Mouse (Mus musculus): Measurements from ENCODE around the gene Aldh3b2. TPM values are rescaled to one million over a fixed set of nuclear protein-coding genes. Genes with fewer than 3 reads are reported as not detected.

Aldh3b2 gene
- polyA plus RNA-seq, 1 experiment from 2014 or later: 0.68 TPM

DNA sequence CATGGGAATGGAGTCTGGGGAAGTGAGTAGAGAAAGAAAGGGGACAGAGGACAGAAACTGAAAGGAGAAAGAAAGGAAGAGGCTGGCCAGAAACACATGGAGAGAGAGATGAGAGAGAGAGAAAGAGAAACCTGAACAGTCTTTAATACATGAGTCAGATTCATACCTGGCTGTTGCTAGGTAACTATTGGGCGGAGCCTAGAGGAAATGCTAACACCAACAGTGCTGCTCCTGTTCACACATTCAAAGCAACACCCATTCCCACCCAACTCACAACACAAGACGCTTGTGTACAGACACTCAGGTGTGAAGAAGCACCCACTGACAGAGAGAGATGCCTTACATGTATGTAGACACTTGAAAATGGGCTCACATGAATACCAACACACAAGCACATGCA lies 3.7 kb downstream of the Aldh3b2 start:
- no peaks in the 10 kb centered on the region for H3K36me3 ChIP-seq
- H3K4me2 ChIP-seq (replicated peaks): no peak overlapping the region
- no peak overlapping the region for H3K9ac ChIP-seq
- no peaks in the 10 kb centered on the region for H3K4me1 ChIP-seq
- no peaks in the 10 kb centered on the region for H3K27me3 ChIP-seq (replicated peaks)
- ATAC-seq (ENCODE audit: low FRiP score, low read depth): no peak
- H3K27ac ChIP-seq: no peak overlapping the region
- 80% methylated on average over 2 of the region's 2 CpGs for WGBS
- no peak overlapping the region for H3K4me3 ChIP-seq
- no peaks in the 10 kb centered on the region for H3K9me3 ChIP-seq

DNA sequence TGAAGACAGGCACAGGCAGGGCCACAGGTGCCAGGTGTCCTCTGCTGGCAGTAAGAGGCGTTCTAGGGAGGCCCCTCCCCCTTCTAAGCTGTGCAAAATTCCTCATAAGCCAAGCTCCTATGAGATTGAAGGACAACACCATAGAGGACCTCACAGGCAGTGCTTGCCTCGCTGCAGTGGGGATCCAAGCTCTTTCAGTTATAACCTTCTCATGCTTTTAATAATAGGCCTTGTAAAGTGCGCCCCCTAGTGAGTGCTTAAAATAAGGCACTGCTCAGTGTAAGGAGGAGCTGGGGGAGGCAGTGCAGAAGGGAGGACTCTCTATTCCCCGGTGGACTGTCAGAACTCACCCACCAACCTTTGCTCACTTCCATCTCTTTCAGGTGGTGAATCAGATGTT lies 8.2 kb downstream of the Aldh3b2 start:
- 16% methylated on average over 4 of the region's 4 CpGs for WGBS
- Histone ChIP-seq H3K4me2 (replicated peaks) (no peak overlapping the region), H3K9me3 (no peaks in the 10 kb centered on the region), H3K4me3 (no peak overlapping the region), H3K4me1 (peaks cover 17% of the 10 kb centered on the region), H3K27me3 (replicated peaks) (no peaks in the 10 kb centered on the region), H3K36me3 (no peaks in the 10 kb centered on the region), H3K27ac (no peak overlapping the region), H3K9ac (no peak overlapping the region)
- peak; percentile 57; the same call in 1 of the 2 replicates for ATAC-seq (ENCODE audit: low FRiP score, low read depth)

DNA sequence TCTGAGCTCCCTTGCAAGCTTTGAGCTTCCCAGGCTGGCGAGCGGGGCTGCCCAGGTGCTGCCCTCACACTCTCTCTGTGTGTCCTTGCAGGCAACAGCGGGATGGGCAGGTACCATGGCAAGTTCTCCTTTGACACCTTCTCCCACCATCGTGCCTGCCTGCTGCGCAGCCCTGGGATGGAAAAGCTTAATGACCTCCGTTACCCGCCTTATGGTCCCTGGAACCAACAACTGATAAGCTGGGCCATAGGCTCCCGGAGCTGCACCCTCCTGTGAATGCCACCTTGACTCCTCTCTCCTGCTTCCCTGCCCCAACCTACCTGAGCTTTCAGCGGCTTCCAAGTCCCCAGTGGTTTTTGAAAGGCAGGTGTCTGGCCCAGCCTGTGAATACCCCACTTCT lies 8.8 kb downstream of the Aldh3b2 start:
- Histone ChIP-seq H3K4me2 (replicated peaks) (no peak overlapping the region), H3K9ac (no peak overlapping the region), H3K36me3 (no peaks in the 10 kb centered on the region), H3K4me1 (peaks cover 19% of the 10 kb centered on the region), H3K27me3 (replicated peaks) (no peaks in the 10 kb centered on the region), H3K9me3 (no peaks in the 10 kb centered on the region), H3K27ac (no peak overlapping the region), H3K4me3 (no peak overlapping the region)
- 74% methylated on average over 9 of the region's 9 CpGs for WGBS
- ATAC-seq (ENCODE audit: low FRiP score, low read depth): no peak

DNA sequence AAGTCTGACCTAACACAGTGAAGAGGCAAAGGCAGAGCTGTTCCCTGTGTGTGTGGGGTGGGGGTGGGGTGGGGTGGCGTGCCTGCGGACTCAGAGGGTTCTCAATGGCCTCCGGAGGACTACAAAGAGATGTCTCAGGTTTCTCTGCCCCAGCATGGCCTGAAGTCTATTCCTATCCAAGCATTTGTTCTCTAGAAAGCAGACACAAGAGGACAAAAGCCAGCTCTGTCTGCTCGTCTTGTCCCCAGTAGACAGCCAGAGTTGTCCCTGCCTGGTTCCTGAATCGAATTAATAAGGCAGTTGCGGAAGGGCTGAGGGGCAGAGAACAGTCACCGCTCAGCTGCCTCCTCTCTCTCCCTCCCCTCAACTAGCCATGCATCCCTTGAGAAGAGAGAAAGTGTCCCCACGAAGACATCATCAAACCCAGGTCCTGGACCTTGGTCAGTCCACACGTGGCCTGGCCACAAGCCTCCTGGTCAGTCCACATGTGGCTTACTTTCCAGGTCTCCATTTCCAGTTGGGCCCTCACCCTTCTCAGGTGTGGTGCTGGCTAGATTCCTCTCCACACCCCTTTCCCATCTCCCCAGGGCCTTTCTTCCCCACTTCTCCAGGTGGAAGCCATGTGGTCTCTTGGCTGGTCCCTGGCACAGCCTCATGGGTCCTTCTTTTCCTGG lies 11.5 kb downstream of the Aldh3b2 start:
- no peak overlapping the region for H3K9ac ChIP-seq
- no peak for ATAC-seq (ENCODE audit: low FRiP score, low read depth)
- WGBS: 33% methylated on average over 9 of the region's 9 CpGs
- H3K4me2 ChIP-seq (replicated peaks): no peak overlapping the region
- H3K27me3 ChIP-seq (replicated peaks): no peaks in the 10 kb centered on the region
- H3K4me1 ChIP-seq: peaks cover 23% of the 10 kb centered on the region
- no peaks in the 10 kb centered on the region for H3K9me3 ChIP-seq
- H3K27ac ChIP-seq: no peak overlapping the region
- no peaks in the 10 kb centered on the region for H3K36me3 ChIP-seq
- no peak overlapping the region for H3K4me3 ChIP-seq

DNA sequence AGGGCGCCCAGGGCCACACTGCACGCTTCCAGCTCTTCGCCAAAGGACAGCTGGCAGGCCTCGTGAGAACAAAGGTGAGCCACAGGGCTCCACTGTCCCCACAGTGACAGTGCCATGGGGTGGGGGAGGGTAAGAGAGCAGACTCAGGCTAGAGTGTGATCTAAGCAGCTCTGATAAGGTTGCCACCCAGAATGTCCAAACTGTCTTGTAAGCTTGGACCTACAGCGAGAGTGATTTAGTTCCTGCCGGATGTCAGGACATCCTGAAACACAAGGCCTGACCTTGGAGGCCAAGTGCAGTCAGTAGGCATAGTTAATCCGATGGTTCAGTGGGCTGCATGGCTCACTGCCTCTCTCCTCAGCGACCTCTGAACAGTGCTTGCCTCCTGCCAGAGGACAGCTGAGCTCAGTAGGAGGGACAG lies 13.1 kb downstream of the Aldh3b2 start:
- Histone ChIP-seq H3K4me3 (no peak overlapping the region), H3K4me1 (peaks cover 23% of the 10 kb centered on the region), H3K9me3 (no peaks in the 10 kb centered on the region), H3K27ac (no peak overlapping the region), H3K36me3 (no peaks in the 10 kb centered on the region), H3K4me2 (replicated peaks) (0 out of 2 replicates have a peak overlapping the region, but pooled peaks have one; percentile 4), H3K9ac (0 out of 2 replicates have a peak overlapping the region, but pooled peaks have one; percentile 13), H3K27me3 (replicated peaks) (no peaks in the 10 kb centered on the region)
- 18% methylated on average over 8 of the region's 8 CpGs for WGBS
- ATAC-seq (ENCODE audit: low FRiP score, low read depth): no peak; the same call in 1 of the 2 replicates

DNA sequence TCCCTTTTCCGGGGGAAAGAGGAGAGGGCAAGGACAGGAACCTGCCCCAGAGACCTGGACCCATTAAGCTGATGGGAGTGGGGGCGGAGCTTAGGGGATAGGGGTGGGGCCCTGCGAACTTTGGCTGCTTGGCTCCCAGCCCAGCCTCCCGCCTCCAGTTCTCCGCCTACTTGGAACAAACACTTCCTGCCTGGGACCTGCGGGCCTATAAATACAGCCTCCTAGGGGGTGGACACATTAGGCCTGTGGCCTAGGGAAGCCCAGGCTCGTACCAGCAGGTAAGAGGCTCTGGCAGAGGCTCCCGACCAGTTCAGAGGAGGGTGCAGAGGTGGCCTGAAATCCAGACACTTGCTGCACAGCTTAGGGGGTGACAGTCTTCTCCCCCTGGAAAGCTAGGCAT lies 14.2 kb downstream of the Aldh3b2 start, which contains the start of gene Acy3:
TSS of gene Acy3 (plus strand) at position 237 of the 400 bp plus-strand sequence.
- 12% methylated on average over 8 of the region's 8 CpGs for WGBS
- H3K36me3 ChIP-seq: no peaks in the 10 kb centered on the region
- H3K27ac ChIP-seq: no peak within 1 kb of the TSS
- H3K27me3 ChIP-seq (replicated peaks): no peaks in the 10 kb centered on the region
- peak; percentile 54; the same call in 1 of the 2 replicates for ATAC-seq (ENCODE audit: low FRiP score, low read depth)
- H3K4me1 ChIP-seq: peaks cover 27% of the 10 kb centered on the region
- 0 out of 2 replicates have a peak within 1 kb of the TSS, but pooled peaks have one; percentile 4 for H3K4me2 ChIP-seq (replicated peaks)
- H3K9ac ChIP-seq: no peak within 1 kb of the TSS
- no peak within 1 kb of the TSS for H3K4me3 ChIP-seq
- no peaks in the 10 kb centered on the region for H3K9me3 ChIP-seq

DNA sequence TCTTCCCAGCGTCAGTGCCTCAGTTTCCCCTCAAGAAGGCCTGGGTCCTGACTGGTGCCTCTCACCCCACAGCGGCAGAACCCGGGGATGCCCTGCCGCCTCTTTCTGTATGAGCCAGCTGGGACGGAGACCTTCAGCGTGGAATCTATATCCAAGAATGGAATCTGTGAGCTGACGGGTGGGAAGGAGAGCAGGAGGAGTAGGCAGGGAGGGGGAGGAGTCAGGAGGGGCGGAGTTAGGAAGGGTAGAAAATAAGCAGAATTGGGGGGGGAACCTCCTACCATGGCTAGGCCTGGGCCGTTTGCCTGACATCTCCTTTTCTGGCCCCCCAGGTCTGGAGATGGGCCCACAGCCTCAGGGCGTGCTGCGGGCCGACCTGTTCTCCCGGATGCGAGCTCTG lies 15.9 kb downstream of the Aldh3b2 start:
- Histone ChIP-seq H3K27me3 (replicated peaks) (no peaks in the 10 kb centered on the region), H3K4me3 (no peak overlapping the region), H3K9me3 (no peaks in the 10 kb centered on the region), H3K36me3 (no peaks in the 10 kb centered on the region), H3K4me2 (replicated peaks) (no peak overlapping the region), H3K27ac (no peak overlapping the region), H3K9ac (no peak overlapping the region), H3K4me1 (peaks cover 27% of the 10 kb centered on the region)
- WGBS: 92% methylated on average over 14 of the region's 14 CpGs
- no peak for ATAC-seq (ENCODE audit: low FRiP score, low read depth)

DNA sequence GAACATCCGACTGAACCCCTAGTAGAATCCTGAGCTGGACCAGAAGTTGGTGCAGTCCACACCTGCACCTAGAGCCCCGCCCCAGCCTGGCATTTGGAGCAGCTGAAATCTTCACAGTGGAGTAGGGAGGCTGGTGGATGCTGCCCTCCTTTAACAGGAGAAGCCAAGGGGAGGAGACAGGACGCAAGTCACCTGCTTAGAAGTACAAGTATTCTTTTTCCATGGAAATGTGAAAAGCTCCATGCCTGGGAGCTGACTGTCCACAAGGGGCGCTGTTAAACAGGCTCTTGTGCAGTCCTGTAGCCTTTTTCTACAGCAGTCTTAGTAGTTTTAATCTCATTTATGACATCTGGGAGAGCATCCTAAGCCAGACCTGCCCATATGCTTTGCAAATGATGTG lies 16.6 kb downstream of the Aldh3b2 start:
- Histone ChIP-seq H3K9me3 (no peaks in the 10 kb centered on the region), H3K9ac (no peak overlapping the region), H3K27ac (no peak overlapping the region), H3K36me3 (no peaks in the 10 kb centered on the region), H3K4me1 (peaks cover 26% of the 10 kb centered on the region), H3K4me3 (no peak overlapping the region), H3K27me3 (replicated peaks) (no peaks in the 10 kb centered on the region), H3K4me2 (replicated peaks) (no peak overlapping the region)
- WGBS: 95% methylated on average over 4 of the region's 4 CpGs
- no peak for ATAC-seq (ENCODE audit: low FRiP score, low read depth)

DNA sequence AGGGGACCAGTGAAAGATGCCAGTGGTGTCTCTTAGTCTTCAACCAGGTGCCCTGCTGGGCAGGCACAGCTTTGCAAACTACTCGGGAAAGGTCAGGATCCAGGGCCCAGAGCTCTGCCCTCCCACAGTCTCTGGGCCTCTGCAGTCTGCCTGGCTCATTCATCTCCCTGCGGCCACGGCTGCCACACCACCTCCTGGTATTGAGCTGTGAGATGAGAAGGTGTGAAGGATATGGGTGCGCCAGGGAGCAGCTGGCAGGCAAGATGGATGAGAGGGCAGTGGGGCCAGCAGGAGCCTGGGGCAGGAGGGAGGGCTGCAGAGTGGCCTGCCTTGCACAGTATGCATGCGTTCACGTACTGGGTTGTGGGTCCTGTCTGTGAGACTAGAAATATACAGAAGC lies 18.7 kb downstream of the Aldh3b2 start:
- Histone ChIP-seq H3K27ac (no peak overlapping the region), H3K4me3 (no peak overlapping the region), H3K4me1 (peaks cover 8% of the 10 kb centered on the region), H3K4me2 (replicated peaks) (no peak overlapping the region), H3K9ac (no peak overlapping the region), H3K9me3 (no peaks in the 10 kb centered on the region), H3K36me3 (no peaks in the 10 kb centered on the region), H3K27me3 (replicated peaks) (no peaks in the 10 kb centered on the region)
- no peak for ATAC-seq (ENCODE audit: low FRiP score, low read depth)
- WGBS: 38% methylated on average over 6 of the region's 6 CpGs

DNA sequence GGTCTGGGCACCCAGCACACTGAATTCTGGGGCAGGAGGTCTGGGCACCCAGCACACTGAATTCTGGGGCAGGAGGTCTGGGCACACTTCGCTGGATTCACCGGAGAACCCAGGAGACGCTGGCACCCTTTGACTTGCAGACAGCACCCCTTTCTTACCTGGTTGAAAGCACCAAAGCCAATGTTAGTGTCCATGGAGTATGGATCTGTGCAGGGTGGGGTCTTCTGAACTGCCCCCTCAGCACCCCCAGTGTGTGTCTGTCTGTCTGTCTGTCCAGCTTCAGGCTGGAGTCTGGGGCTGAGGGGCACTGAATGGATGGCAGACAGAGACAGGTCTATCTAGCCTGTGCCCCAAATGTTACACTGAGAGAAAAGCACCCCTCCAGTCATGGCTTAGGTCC lies 19.4 kb downstream of the Aldh3b2 start:
- 95% methylated on average over 3 of the region's 3 CpGs for WGBS
- Histone ChIP-seq H3K4me3 (no peak overlapping the region), H3K4me2 (replicated peaks) (no peak overlapping the region), H3K27me3 (replicated peaks) (no peaks in the 10 kb centered on the region), H3K4me1 (0 out of 2 replicates have a peak, but pooled peaks cover 4% of the 10 kb centered on the region), H3K9me3 (no peaks in the 10 kb centered on the region), H3K9ac (no peak overlapping the region), H3K27ac (no peak overlapping the region), H3K36me3 (no peaks in the 10 kb centered on the region)
- no peak for ATAC-seq (ENCODE audit: low FRiP score, low read depth)

DNA sequence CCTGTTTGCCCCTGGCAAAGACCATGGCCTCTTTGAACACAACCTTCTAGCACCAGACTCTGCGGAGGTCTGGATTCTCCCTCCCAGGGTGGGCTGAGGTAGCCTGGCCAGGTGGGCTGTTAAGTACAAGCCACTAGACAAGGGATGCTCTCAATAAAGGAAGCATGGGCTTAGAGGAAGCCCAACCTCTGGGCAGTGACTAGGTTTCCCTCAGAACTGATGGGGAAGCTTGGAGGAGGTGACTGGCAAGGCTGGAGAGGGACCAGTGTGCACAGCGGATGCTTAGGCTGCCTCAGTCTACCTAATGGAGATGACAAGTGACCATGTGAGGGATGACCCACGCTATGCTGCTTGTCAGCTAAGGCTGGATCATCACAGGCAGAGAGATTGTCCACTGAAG lies 19.8 kb downstream of the Aldh3b2 start:
- H3K4me1 ChIP-seq: 0 out of 2 replicates have a peak, but pooled peaks cover 4% of the 10 kb centered on the region
- WGBS: 85% methylated on average over 3 of the region's 3 CpGs
- no peak overlapping the region for H3K9ac ChIP-seq
- H3K4me2 ChIP-seq (replicated peaks): no peak overlapping the region
- no peak overlapping the region for H3K27ac ChIP-seq
- no peaks in the 10 kb centered on the region for H3K36me3 ChIP-seq
- no peaks in the 10 kb centered on the region for H3K27me3 ChIP-seq (replicated peaks)
- no peaks in the 10 kb centered on the region for H3K9me3 ChIP-seq
- H3K4me3 ChIP-seq: no peak overlapping the region
- ATAC-seq (ENCODE audit: low FRiP score, low read depth): no peak

DNA sequence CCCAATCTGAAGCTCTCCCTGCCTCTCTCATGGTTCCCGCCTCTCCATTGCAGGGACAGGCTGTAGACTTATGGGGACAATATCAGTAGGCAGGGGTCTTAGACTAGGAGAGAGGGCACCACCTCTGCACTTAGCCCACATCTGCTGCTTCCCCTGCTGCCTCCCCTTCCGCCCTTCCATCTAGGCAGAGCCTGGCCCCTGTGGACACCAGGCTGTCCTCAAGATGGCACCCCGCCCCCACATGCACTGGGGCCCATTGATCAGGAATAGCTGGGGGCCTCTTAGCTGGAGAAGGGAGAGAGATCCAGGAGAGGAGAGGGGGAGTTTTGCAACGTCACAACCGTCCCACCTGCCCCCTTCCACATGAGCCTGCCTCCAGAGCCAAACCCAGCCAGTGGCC lies 20.3 kb downstream of the Aldh3b2 start, which contains the start of gene Tbx10:
TSS of gene Tbx10 (plus strand) at position 337 of the 400 bp plus-strand sequence.
- Histone ChIP-seq H3K4me1 (0 out of 2 replicates have a peak, but pooled peaks cover 4% of the 10 kb centered on the region), H3K4me2 (replicated peaks) (no peak within 1 kb of the TSS), H3K9ac (no peak within 1 kb of the TSS), H3K4me3 (no peak within 1 kb of the TSS), H3K27ac (no peak within 1 kb of the TSS), H3K27me3 (replicated peaks) (no peaks in the 10 kb centered on the region), H3K9me3 (no peaks in the 10 kb centered on the region), H3K36me3 (no peaks in the 10 kb centered on the region)
- ATAC-seq (ENCODE audit: low FRiP score, low read depth): no peak
- WGBS: 57% methylated on average over 5 of the region's 5 CpGs

DNA sequence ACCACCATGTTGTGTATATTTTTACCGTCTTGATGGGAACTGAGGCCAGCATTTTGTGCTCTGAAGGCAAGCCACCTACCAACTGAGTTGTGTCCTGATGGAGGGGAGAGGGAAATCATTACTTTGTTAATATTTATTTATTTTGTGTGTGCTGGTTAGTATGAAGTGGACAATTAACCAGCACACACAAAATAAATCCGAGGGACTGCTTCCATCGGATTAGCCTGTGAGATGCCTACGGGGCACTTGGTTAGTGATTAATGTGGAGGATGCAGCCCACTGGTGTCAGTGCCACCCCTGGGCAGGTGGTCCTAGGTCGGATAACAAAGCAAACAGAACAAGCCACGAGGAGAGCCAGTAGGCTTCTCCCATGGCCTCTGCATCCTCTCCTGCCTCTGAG lies 22.8 kb downstream of the Aldh3b2 start:
- Histone ChIP-seq H3K9ac (no peak overlapping the region), H3K27me3 (replicated peaks) (no peaks in the 10 kb centered on the region), H3K4me3 (no peak overlapping the region), H3K4me2 (replicated peaks) (no peak overlapping the region), H3K4me1 (peaks cover 9% of the 10 kb centered on the region; the same call in 1 of the 2 replicates), H3K36me3 (no peaks in the 10 kb centered on the region), H3K27ac (no peak overlapping the region), H3K9me3 (no peaks in the 10 kb centered on the region)
- ATAC-seq (ENCODE audit: low FRiP score, low read depth): no peak
- 67% methylated on average over 6 of the region's 6 CpGs for WGBS
